Mouse (Mus musculus) stomach, embryonic 15.5 days (tissue): Measurements from ENCODE around the gene Slco3a1. TPM values are rescaled to one million over a fixed set of nuclear protein-coding genes. Genes with fewer than 3 reads are reported as not detected.
A peak's percentile ranks its signal among the peaks of the same experiment; 100 is the strongest.

Source experiments
- ATAC-seq: fragments of 200-750 bp; cut with Nextera tagmentation; 2 replicates; pipeline ENCODE4 v1.8.0; 2017; ENCODE audit warnings: low read depth, moderate number of reproducible peaks, moderate TSS enrichment; ENCODE audit not compliant: insufficient read depth, low FRiP score
- H3K27ac ChIP-seq: fragments of 300-500 bp; sonication (generic); 2 replicates; pipeline ENCODE4 v1.5.1; 2015; ENCODE audit warnings: mild to moderate bottlenecking, inconsistent platforms
- H3K27me3 ChIP-seq: fragments of 300-500 bp; sonication (generic); replicated peaks from 2 replicates; pipeline ENCODE4 v1.6.1; 2015; ENCODE audit warnings: inconsistent platforms
- H3K36me3 ChIP-seq: fragments of 300-500 bp; sonication (generic); 2 replicates; pipeline ENCODE4 v1.6.1; 2015; ENCODE audit warnings: inconsistent platforms
- H3K4me1 ChIP-seq: fragments of 300-500 bp; sonication (generic); 2 replicates; pipeline ENCODE4 v1.6.1; 2015; ENCODE audit warnings: inconsistent platforms
- H3K4me2 ChIP-seq: fragments of 300-500 bp; sonication (generic); 2 replicates; pipeline ENCODE4 v1.6.1; 2015; ENCODE audit warnings: mild to moderate bottlenecking, inconsistent platforms
- H3K4me3 ChIP-seq: fragments of 300-500 bp; sonication (generic); replicated peaks from 2 replicates; pipeline ENCODE4 v1.5.1; 2015; ENCODE audit warnings: inconsistent platforms
- H3K9ac ChIP-seq: fragments of 300-500 bp; sonication (generic); 2 replicates; pipeline ENCODE4 v1.6.1; 2015; ENCODE audit warnings: inconsistent platforms
- H3K9me3 ChIP-seq: fragments of 300-500 bp; sonication (generic); 2 replicates; pipeline ENCODE4 v1.6.1; 2016; ENCODE audit warnings: inconsistent platforms
- WGBS: fragments of 180-500 bp; shearing (Covaris S2); methylation state at CpG from one replicate; pipeline ENCODE4 v1.1.7; 2015; 5-methylcytosine and 5-hydroxymethylcytosine counted together
- polyA plus RNA-seq: library from polyadenylated mRNA; unstranded; fragments of >200 nt; fragmentation: Nextera tagmentation; extraction: Ambion mirVana; gene quantifications from 2 replicates; pipeline ENCODE4 v1.2.1, GENCODE M21; 2015

The Slco3a1 gene
- polyA plus RNA-seq, 1 experiment from 2014 or later, result 11.4 TPM

DNA sequence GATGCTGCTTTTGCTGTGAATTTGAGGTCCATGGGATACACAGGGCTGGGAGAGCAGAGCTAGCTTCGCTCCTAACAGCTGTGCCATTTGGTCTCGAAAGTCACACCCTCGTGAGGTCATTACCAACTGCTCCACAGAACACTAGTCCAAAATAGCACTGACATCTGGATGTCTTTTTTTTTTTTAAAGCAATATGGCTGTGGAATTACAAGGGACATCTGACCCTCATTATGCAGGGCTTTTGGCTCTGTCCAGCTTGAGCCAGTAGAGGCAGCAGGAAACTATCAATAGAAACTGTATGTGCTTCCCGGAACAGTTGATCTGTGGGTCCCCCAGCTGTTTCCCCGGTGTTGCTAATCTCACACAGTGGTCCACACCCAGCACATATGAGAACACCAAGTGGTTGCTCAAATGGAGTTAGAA is 163.1 kb downstream of the Slco3a1 start:
- no peaks in the 10 kb centered on the region for H3K36me3 ChIP-seq
- H3K9ac ChIP-seq, result no peak overlapping the region
- H3K4me3 ChIP-seq, result no peak overlapping the region
- ATAC-seq, result no peak
- no peaks in the 10 kb centered on the region for H3K27me3 ChIP-seq
- H3K9me3 ChIP-seq, result no peaks in the 10 kb centered on the region
- 0 out of 2 replicates have a peak, but pooled peaks cover 4% of the 10 kb centered on the region for H3K4me1 ChIP-seq
- H3K4me2 ChIP-seq, result no peak overlapping the region
- whole genome bisulfite sequencing, result 55% methylated on average over 5 of the region's 5 CpGs
- H3K27ac ChIP-seq, result no peak overlapping the region

DNA sequence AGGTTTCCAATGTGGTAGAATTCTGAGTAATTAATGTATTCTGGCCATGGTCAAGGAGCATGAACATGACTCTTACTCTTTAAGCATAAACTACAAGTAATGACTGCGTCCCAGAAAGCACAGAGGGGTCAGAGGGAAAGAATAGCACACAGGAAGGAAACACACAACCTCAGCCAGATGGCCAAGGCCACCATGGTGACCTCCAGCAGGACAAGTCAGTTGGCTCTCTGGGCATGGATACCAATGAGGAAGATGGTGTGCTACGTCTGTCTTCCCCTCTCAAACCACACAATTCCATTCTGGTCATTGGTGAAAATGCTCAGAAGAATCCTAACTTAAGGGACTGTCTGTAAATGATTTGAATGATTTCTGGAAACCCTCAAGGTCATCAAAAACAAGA is 165.0 kb downstream of the Slco3a1 start:
- H3K9ac ChIP-seq, result no peak overlapping the region
- H3K4me2 ChIP-seq, result no peak overlapping the region
- no peak overlapping the region for H3K27ac ChIP-seq
- no peaks in the 10 kb centered on the region for H3K36me3 ChIP-seq
- 63% methylated on average over 2 of the region's 2 CpGs for WGBS
- no peak overlapping the region for H3K4me3 ChIP-seq
- ATAC-seq, result no peak
- H3K9me3 ChIP-seq, result no peaks in the 10 kb centered on the region
- H3K27me3 ChIP-seq, result no peaks in the 10 kb centered on the region
- H3K4me1 ChIP-seq, result 0 out of 2 replicates have a peak, but pooled peaks cover 4% of the 10 kb centered on the region

DNA sequence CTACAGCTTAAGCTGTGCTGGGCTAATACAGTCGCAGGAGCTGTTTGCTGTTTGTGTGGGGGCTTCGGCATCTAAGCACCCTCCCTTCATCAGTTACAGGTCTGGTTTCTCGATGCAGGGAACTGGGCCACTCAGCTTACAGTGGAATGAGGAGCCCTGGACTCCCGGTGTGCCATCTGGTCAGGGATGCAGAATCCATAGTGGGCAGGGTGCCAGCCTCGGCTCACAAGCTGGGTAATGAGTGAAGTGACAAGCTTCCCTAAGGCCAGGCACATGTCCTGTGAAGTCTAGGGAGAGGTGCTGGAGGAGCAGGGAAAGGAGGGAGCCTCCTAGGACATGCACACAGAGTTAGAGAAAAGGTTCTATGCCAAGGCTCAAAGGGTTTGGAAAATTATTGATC is 168.3 kb downstream of the Slco3a1 start:
- H3K27me3 ChIP-seq, result no peaks in the 10 kb centered on the region
- H3K4me2 ChIP-seq, result no peak overlapping the region
- no peaks in the 10 kb centered on the region for H3K9me3 ChIP-seq
- no peak overlapping the region for H3K4me3 ChIP-seq
- H3K9ac ChIP-seq, result no peak overlapping the region
- ATAC-seq, result no peak
- H3K27ac ChIP-seq, result no peak overlapping the region
- H3K36me3 ChIP-seq, result no peaks in the 10 kb centered on the region
- 76% methylated on average over 5 of the region's 5 CpGs for WGBS
- H3K4me1 ChIP-seq, result 0 out of 2 replicates have a peak, but pooled peaks cover 9% of the 10 kb centered on the region

DNA sequence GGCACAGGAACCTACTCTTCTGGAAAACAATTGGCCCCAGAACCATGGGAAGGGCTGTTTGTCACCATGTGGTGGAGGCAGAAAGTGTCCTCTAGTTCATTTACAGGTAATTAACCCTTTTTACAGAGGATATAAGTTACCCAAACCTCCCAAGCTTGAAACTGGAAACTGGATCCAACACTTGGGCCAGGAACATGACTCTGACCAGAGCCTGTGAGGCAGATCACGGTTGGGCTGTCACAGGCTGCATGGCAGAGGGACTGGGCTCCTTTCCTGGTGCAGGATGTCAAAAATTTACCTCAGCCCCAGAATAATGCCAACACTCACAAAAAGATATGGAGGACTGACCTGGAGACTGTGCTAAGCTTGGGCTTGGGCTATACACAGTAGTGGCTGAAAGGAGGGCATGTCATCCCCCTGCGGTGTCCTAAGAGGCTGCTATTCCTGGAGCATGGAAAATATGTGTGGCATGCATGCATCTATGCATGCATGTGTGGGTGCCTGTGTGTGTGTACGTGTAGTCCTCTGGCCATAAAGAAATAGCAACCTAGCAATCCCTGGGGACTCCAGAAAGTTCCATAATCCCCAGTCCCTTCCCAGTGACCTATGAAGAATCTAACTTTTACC is 171.4 kb downstream of the Slco3a1 start:
- ATAC-seq, result no peak
- Histone ChIP-seq H3K9ac (no peak overlapping the region), H3K36me3 (no peaks in the 10 kb centered on the region), H3K4me1 (0 out of 2 replicates have a peak, but pooled peaks cover 6% of the 10 kb centered on the region), H3K9me3 (no peaks in the 10 kb centered on the region), H3K27ac (no peak overlapping the region), H3K4me3 (no peak overlapping the region), H3K27me3 (no peaks in the 10 kb centered on the region), H3K4me2 (no peak overlapping the region)
- WGBS, result 80% methylated on average over 3 of the region's 3 CpGs

GRCm38 (mm10) chr7:74382286-74382685 is 172.3 kb downstream of the Slco3a1 start:
- Histone ChIP-seq H3K4me1 (0 out of 2 replicates have a peak, but pooled peaks cover 6% of the 10 kb centered on the region), H3K27ac (no peak overlapping the region)
- no peak for ATAC-seq

GRCm38 (mm10) chr7:74381881-74382281 is 172.7 kb downstream of the Slco3a1 start:
- Histone ChIP-seq H3K4me2 (no peak overlapping the region), H3K9ac (no peak overlapping the region), H3K27ac (no peak overlapping the region), H3K4me1 (0 out of 2 replicates have a peak, but pooled peaks cover 6% of the 10 kb centered on the region), H3K27me3 (no peaks in the 10 kb centered on the region), H3K4me3 (no peak overlapping the region), H3K36me3 (no peaks in the 10 kb centered on the region), H3K9me3 (no peaks in the 10 kb centered on the region)
- ATAC-seq, result peak; percentile 39; the same call in 1 of the 2 replicates
- 63% methylated on average over 2 of the region's 2 CpGs for WGBS

More at GRCm38 (mm10) chr7:74382286-74382685, 172.3 kb downstream of the Slco3a1 start:
- 77% methylated on average over 3 of the region's 3 CpGs for WGBS
- Histone ChIP-seq H3K36me3 (no peaks in the 10 kb centered on the region), H3K27me3 (no peaks in the 10 kb centered on the region), H3K9me3 (no peaks in the 10 kb centered on the region), H3K4me3 (no peak overlapping the region), H3K9ac (no peak overlapping the region), H3K4me2 (no peak overlapping the region)

DNA sequence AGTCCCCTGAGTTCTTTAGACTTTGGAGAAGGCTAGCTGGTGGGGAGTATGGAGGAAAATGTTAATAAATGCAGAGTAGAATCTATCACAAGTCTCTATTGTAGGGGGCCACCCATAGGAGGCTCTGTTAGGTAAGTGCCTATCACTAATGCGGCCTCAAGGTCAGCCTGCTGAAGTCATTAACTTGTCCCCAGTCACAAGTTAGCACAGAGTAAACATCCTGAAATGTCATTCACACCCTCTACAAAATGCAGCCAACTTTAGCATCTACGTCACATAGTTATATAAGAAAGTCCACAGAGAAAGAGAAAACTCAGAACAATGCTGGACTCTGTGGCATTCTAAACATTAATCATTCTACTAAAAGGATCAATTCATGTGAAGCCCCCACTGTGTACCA is 173.5 kb downstream of the Slco3a1 start:
- no peaks in the 10 kb centered on the region for H3K36me3 ChIP-seq
- no peak overlapping the region for H3K4me2 ChIP-seq
- no peak overlapping the region for H3K9ac ChIP-seq
- ATAC-seq, result peak; percentile 43; the same call in 1 of the 2 replicates
- no peaks in the 10 kb centered on the region for H3K27me3 ChIP-seq
- 65% methylated on average over 2 of the region's 2 CpGs for WGBS
- H3K4me1 ChIP-seq, result 0 out of 2 replicates have a peak, but pooled peaks cover 6% of the 10 kb centered on the region
- H3K4me3 ChIP-seq, result no peak overlapping the region
- no peak overlapping the region for H3K27ac ChIP-seq
- no peaks in the 10 kb centered on the region for H3K9me3 ChIP-seq

DNA sequence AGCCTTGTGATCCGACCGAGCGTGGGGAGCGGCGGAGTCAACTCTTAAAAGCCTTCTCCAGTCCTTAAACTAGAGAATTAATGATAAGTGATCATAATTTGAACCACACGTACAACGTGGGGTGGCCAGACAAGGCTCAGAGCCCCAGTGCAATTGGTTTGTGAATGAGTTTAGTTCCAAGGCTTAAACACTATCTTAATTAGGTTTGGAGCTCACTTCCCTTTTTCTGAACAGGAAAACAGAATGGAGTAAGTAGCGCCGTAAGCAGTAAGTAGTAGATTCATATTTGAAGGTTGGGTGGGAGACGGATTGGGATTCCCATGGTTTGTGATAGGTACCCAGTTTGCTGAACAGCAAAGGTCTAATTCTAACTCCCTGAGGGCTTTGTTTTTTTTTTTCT is 176.7 kb downstream of the Slco3a1 start:
- Histone ChIP-seq H3K9me3 (no peaks in the 10 kb centered on the region), H3K4me1 (0 out of 2 replicates have a peak, but pooled peaks cover 6% of the 10 kb centered on the region), H3K36me3 (no peaks in the 10 kb centered on the region), H3K4me2 (no peak overlapping the region), H3K9ac (no peak overlapping the region), H3K27ac (no peak overlapping the region), H3K27me3 (no peaks in the 10 kb centered on the region), H3K4me3 (no peak overlapping the region)
- no peak for ATAC-seq
- WGBS, result 78% methylated on average over 10 of the region's 10 CpGs

DNA sequence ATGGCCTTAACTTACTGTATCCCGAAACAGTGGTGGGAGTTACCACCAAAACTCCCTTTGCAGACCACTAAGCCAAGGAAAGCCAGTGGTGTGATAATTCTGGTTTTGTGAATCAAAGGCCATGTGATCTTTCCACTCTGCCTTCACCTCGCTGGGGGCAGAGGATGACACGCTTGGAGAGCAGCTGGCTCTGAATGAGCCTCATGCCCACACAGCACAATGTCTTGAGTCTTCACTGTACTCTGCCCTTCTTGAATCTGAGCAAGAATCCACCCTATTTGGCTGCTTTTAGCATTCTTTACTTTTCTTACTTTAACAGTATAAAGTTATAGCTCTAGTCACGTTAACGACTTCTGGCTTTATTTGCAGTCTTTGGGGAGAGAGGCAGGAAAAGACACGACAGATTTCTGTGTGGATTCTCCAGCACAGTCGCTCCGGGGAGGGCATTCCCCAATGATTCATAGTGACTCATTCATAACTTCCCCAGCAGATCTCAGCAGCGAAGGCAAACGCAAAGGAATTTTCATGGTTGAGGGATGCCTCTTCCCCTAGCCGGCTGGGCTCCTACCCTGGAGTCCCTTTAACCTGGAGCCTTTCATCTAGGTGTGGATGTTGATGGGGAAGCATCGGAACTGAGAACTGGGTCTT is 178.1 kb downstream of the Slco3a1 start:
- H3K27me3 ChIP-seq, result no peaks in the 10 kb centered on the region
- no peaks in the 10 kb centered on the region for H3K9me3 ChIP-seq
- no peaks in the 10 kb centered on the region for H3K36me3 ChIP-seq
- no peak for ATAC-seq
- H3K9ac ChIP-seq, result no peak overlapping the region
- H3K27ac ChIP-seq, result no peak overlapping the region
- no peak overlapping the region for H3K4me3 ChIP-seq
- 52% methylated on average over 12 of the region's 12 CpGs for WGBS
- no peaks in the 10 kb centered on the region for H3K4me1 ChIP-seq
- no peak overlapping the region for H3K4me2 ChIP-seq

DNA sequence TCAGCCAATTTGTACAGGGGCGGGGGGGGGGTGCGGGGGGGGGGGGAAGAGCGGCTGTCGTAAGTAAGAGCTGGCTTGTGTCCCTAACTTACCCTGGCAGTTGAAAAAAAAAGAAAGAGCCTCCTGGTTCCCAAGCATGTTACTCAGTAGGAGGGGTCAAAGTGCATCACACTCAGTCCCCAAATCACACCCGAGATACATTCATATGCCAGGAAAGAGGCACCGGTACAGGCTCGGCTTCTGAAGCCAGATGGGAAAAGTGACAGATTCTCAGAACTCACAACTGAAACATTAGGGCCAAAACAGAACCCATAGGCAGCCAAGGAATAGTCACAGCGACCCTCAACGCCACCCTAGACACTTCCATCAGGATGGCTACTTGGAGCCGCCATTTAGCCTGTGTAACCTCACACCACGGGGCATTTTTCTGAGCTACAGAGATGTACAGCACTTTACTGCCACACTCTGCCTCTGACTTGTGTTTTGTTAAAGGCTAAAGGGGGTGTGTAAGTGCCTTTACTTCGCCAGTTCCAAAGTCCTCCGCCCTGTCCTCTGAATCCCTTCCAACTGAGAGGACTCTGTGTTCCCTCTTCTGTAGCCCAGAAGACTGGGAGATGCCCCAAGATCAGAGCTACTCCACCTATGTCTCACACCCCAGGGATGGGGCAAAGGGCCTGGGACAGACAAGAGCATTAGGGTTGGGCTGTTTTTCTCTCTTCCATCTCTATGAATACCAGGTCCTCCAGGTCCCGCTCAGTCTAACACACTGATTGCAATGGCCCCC is 179.2 kb downstream of the Slco3a1 start:
- no peak overlapping the region for H3K27ac ChIP-seq
- H3K27me3 ChIP-seq, result no peaks in the 10 kb centered on the region
- 73% methylated on average over 14 of the region's 14 CpGs for WGBS
- no peaks in the 10 kb centered on the region for H3K9me3 ChIP-seq
- no peak overlapping the region for H3K4me3 ChIP-seq
- H3K4me1 ChIP-seq, result no peaks in the 10 kb centered on the region
- H3K9ac ChIP-seq, result no peak overlapping the region
- H3K36me3 ChIP-seq, result no peaks in the 10 kb centered on the region
- H3K4me2 ChIP-seq, result no peak overlapping the region
- no peak for ATAC-seq

- no peak for ATAC-seq
- WGBS, result 80% methylated on average over 6 of the region's 6 CpGs
- H3K36me3 ChIP-seq, result no peaks in the 10 kb centered on the region
- H3K4me2 ChIP-seq, result no peak overlapping the region
- no peak overlapping the region for H3K27ac ChIP-seq
- no peaks in the 10 kb centered on the region for H3K27me3 ChIP-seq
- no peak overlapping the region for H3K9ac ChIP-seq
- no peaks in the 10 kb centered on the region for H3K4me1 ChIP-seq
- no peak overlapping the region for H3K4me3 ChIP-seq
- H3K9me3 ChIP-seq, result no peaks in the 10 kb centered on the region
Measured at GRCm38 (mm10) chr7:74373056-74373455, 181.5 kb downstream of the Slco3a1 start.

- Histone ChIP-seq H3K36me3 (no peaks in the 10 kb centered on the region), H3K4me3 (no peak overlapping the region), H3K27ac (no peak overlapping the region), H3K4me1 (no peaks in the 10 kb centered on the region), H3K27me3 (no peaks in the 10 kb centered on the region), H3K4me2 (no peak overlapping the region), H3K9ac (no peak overlapping the region), H3K9me3 (no peaks in the 10 kb centered on the region)
- WGBS, result 30% methylated on average over 6 of the region's 6 CpGs
- no peak for ATAC-seq
Measured at GRCm38 (mm10) chr7:74372141-74372582, 182.4 kb downstream of the Slco3a1 start.
